Mouse (Mus musculus) 416B (cell line): ENCODE results near the gene Hsdl2.
"Not testable (repeated sequence)": the region's sequence is repeated elsewhere in the genome, so short reads cannot be mapped to it uniquely, and the experiment has no call there.

Source experiments
- DNase-seq: peaks from one replicate; pipeline ENCODE4 v3.0.0; 2011; ENCODE audit warnings: low read depth

The Hsdl2 gene

DNA sequence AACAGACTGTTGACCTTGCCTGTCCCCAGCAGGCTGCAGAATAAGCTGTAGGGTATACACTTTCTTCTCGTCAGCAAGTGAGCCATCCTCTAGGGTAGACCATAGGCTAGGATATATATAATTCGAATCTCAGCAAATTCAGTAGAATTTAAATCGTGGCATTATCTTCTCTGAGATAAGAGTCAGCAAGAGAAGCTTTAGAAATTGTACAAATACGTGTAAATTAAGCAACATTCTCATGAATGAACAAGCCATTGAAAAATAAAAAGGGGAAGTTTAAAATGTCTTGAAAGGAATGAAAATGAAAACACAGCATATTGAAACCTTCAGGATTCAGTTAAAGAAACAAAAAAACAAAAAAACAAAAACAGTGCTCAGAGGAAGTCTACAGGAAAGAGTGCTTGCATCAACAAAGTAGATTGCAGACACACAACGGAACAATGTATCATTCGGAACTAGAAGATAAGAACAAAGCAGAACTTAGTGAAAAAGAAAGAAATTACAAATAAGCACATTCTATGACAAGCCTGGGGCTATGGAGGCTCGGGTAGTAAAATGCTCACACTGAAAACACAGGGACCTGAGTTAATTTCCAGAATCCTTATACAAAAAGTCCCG is 15.7 kb upstream of the Hsdl2 start:
- peak; percentile 80 for DNase-seq

GRCm38 (mm10) chr4:59567576-59568260 is 13.6 kb upstream of the Hsdl2 start:
- peak; percentile 57 for DNase-seq

- DNase-seq, result peak; percentile 97
Observed at GRCm38 (mm10) chr4:59569538-59569937, 11.8 kb upstream of the Hsdl2 start.

GRCm38 (mm10) chr4:59570519-59570918 is 10.8 kb upstream of the Hsdl2 start:
- not testable (repeated sequence) for DNase-seq

- peak; percentile 30 for DNase-seq
Observed at GRCm38 (mm10) chr4:59572521-59573118, 8.7 kb upstream of the Hsdl2 start.

DNA sequence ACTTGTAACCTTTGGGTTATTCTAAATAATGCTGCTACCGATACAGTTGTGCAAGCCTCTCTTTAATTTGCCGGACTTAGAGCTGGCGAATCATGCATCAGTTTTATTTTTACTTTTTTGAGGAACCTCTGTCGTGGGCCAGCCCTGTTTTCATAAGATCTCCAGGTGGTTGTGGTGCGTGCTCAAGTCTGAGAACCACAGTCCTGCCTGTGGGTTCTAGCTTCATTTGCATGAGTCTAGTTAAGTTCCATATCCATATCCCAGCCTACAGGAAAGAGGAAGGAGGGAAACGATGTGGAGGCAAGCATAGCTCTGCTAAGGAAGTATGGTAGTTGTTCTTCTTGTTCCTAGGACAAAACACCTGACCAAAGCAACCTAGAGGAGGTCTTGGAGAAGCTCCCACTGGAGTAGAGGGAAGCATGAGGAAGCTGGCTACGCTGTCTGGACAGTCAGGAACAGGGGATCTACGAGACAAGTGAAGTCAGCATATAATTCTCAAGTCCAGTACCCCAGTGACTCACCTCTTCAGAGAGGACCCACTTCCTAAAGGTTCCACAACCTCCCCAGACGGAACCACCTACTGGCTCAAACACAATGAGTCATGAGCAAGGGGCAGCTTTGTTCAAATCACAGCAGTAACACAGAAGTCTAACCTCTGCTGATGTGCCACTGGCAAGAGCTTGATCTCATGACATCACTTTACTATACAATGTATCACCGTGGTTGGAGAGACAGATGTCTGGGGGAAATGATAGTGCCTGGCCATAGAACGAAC is 6.0 kb upstream of the Hsdl2 start:
- peak; percentile 80 for DNase-seq

GRCm38 (mm10) chr4:59580495-59581281 is 675 bp upstream of the Hsdl2 start:
- peak; percentile 65 for DNase-seq

DNA sequence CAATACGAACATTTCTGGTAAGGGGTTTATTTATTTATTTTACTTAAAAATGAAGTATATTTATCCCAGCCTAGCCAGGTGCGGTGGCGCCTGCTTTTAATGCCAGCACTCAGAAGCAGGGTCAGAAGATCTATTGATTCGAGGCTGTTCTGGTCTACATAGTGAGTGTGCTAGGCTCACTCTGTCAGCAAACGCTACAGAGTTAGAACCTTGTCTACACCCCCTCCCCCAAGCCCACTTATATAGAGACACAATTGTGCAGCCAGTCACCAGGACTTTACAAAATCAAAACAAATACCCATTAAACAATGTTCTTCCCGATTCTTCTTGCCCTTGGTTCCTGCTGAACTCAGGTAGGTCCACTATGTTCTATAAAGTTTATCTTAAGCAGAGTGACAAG is 823 bp downstream of the Hsdl2 start:
- no peak for DNase-seq

DNA sequence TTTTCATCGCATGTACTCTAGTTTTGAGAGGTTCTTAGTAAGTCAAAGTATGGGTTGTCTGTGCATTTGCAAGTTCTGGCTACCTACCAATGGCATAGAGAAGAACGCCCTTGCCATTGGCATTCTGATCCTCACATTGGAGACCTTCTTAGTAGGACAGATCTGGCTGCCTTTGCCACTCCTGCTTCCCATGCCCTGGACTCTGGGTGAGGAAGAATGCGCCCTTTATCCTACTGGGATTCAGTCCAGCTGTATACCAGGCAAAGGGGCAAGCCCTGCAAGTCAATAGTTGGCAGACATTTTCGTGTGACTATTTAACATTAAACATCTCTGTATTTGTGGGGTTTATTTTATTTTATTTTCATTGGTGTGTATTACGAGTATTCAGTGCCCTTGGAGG is 3.7 kb downstream of the Hsdl2 start:
- DNase-seq, result no peak

- DNase-seq, result peak; percentile 86
Observed at GRCm38 (mm10) chr4:59587215-59587871, 6.0 kb downstream of the Hsdl2 start.

DNA sequence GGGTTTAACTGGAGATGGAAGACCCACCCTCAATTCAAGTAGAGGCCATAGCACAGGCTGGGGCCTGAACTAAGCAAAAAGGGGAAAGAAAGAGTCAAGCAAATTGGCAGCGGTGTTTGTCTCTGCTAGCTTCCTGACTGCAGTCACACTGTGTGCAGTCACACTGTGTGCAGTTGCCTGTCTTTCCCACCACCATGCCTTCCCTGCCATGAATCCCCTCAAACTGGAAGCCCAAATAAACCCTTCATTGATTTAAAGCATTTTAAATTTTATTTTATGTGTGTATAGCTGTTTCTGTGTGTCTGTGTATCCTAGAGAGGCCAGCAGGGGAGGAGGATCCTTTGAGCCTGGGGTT is 6.5 kb downstream of the Hsdl2 start:
- no peak for DNase-seq

DNA sequence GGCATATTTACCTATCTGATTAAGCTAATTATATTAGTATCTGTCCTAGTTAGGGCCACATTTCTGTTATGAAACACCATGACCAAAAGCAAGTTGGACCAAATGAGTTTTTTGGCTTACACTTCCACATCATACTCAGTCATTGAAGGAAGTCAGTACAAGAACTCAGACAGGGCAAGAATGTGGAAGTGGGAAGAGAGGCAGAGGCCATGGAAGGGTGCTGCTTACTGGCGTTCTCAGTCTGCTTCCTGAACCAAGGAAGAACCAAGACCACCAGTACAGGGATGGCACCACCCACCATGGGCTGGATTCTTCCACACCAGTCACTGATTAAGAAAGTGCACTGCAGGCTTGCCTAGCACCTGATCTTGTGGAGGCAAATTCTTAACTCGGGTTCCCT is 13.3 kb downstream of the Hsdl2 start:
- no peak for DNase-seq

DNA sequence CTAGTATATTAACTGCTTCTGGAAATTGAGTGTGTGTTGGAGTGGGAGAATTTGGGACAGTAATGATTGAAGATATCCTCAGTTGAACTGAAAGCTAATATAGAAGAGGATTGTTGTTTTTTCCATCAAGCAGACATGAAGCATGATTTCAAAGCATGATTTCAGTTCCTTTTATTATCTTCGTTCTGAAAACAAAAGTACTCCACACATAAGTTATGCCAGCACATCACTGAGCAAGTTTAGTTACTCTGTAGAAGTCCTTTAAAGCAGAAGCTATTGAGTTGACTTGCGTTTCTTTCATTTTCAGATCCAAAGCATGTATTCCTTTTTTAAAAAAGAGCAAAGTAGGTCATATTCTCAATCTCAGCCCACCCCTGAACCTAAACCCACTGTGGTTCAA is 15.2 kb downstream of the Hsdl2 start:
- DNase-seq, result no peak

DNA sequence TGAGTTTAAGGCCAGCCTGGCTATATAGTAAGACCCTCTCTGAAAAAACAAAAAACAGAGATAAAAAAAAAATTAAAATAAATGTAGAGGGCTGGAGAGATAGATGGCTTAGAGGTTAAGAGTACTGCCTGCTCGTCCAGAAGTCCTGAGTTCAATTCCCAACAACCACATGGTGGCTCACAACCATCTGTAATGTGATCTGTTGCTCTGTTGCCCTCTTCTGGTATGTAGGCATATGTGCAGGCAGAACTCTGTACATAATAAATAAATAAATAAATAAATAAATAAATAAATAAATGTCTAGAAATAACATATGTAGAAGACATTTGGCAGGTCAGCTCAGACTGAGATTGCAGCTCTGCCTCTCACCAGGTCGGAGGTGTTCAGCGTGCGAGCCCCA is 21.3 kb downstream of the Hsdl2 start:
- DNase-seq, result peak; percentile 44

GRCm38 (mm10) chr4:59604892-59605291 is 23.5 kb downstream of the Hsdl2 start:
- DNase-seq, result no peak

- no peak for DNase-seq
Observed at GRCm38 (mm10) chr4:59605501-59605900, 24.1 kb downstream of the Hsdl2 start.

GRCm38 (mm10) chr4:59610411-59610810 is 29.0 kb downstream of the Hsdl2 start:
- peak; percentile 22 for DNase-seq

- peak; percentile 81 for DNase-seq
Observed at GRCm38 (mm10) chr4:59614986-59615385, 33.6 kb downstream of the Hsdl2 start.

DNA sequence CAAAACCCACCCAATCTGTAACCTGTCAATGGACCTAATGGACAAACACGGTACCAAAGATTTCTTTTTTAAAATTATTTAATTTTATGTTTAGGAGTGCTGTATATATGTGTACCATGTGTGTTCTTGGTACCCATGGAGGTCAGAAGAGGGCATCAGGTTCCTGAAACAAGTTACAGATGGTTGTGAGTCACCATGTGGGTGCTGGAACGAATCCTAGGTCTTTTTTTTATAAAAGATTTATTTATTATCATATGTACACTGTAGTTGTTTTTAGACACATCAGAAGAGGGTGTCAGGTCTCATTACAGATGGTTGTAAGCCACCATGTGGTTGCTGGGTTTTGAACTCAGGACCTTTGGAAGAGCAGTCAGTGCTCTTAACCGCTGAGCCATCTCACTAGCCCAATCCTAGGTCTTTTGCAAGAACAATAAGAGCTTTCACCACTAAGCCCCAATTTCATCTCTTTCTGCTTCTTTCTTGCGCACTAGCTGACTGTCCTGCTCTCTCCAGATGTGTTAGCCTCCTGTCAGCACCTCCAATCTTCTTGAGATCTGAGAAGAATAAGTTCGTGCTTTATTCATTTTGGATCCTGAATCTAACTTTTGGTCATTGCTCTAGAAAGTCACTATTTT is 38.4 kb downstream of the Hsdl2 start:
- no peak for DNase-seq

DNA sequence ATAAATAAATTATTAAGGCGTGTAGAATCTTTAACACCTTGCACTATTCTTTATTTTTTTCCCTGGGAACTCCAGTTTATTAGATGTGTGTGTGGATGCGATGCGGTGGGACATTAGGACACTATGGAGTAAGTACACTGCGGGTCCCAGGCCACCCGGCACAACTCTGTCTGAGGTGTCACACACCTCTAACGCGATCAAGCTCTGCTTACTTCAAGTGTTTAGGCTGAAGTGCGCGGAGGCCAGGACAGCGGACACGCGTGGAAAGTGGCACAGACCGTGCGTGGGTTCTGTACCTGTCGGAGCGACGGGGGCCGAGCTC is 44.3 kb downstream of the Hsdl2 start:
- no peak for DNase-seq
